Mouse (Mus musculus): ENCODE results near the gene Abcc2.

The Abcc2 gene

DNA sequence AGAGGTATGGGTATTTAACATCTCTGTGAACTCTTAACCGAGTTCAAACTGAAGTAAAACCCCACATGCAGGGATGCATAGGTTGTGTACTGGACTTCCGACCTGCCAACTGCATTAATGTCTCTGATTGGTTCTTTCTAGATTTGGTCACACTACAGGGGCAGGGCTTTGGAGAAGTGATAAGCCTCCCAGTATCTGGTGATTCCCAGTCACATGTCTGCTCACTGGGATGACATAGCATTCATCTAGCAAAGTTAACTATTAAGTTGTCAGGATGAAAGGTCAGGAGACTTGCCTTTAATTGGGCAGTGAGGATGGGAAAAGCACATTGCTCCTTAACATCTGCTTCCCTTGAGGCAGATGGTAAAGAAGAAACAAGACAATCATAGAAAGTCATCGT lies at the start of gene Abcc2:
Abcc2 (plus strand) TSS at position 213 of the 400 bp plus-strand sequence.
- no peak for DNase-seq (ENCODE audit: extremely low spot score, low read depth, low spot score)

DNA sequence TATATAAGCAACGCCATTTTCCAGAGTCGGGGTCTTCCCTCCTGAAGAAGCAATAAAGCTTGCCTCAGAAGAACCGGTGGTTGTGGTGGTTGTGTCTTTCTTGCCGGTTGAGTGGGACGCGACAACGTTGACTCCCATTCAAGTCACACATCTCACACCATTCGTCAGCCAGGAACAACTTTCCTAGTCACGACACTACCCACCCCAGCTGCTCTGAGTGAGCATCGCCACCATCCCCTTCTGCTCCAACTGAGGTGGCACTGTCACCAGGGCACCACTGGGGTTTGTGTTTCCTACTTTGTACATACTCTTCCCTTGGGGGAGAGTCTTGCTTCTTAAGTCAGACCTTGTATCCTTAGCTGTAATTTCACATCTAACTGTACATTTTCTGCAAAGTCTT lies 43.6 kb upstream of the Abcc2 start:
- no peak for DNase-seq (ENCODE audit: extremely low spot score, low read depth, low spot score)

DNA sequence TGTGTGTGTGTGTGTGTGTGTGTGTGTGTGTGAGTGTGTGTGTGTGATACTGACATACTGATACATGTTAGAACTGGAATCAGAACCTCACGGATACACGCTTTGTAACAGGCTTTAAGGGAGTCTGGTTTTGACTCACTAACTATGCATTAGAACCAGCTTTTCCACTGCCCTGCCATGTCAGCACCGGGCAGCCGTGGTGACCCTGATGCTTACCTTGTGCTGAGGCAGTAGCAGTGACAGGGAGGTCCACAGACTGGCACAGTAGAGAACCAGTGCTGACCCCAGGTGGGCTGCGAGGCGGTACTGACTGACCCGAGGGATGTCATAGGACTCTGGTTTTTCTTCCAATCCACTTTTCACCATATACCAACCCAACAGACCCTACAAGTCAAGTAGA lies 38.6 kb upstream of the Abcc2 start:
- no peak for DNase-seq (ENCODE audit: extremely low spot score, low read depth, low spot score)

DNA sequence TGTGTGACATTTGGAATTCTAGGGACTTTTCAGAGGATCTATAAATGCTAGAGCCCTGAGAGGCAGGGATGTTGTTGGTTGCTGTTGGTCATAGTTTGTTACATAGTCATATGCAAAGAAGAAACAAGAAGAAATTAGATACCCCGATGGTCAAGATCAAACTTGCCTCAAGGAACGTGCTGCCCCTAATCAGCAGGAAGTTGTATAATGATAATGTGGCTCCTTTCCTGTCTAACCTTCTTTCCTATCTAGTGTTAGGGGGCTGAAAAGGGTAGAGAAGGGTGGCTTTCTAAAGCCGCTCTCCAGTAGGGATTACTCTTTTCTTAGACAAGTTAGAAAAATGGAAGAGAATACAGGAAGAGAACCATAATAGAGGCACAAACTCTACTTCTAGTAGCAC lies 36.3 kb upstream of the Abcc2 start:
- DNase-seq (ENCODE audit: extremely low spot score, low read depth, low spot score) = no peak

DNA sequence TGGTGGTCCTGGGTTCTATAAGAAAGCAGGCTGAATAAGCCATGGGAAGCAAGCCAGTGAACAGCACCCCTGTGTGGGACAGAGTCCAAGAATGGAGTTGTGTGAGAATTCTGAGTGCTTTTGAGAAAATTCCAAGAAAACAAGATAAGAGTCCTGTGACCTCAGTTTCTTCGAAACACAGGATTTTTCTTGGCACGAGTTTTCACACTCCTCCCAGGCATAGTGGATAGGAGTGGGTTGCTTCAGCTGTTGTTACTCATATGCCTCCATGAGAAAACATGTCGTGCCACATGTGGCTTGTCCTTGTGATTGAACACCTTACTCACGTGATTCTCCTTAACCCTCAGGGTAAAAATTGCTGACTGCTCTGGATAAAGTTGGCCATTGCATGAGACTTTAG lies 34.1 kb upstream of the Abcc2 start:
- DNase-seq (ENCODE audit: extremely low spot score, low read depth, low spot score) = no peak

DNA sequence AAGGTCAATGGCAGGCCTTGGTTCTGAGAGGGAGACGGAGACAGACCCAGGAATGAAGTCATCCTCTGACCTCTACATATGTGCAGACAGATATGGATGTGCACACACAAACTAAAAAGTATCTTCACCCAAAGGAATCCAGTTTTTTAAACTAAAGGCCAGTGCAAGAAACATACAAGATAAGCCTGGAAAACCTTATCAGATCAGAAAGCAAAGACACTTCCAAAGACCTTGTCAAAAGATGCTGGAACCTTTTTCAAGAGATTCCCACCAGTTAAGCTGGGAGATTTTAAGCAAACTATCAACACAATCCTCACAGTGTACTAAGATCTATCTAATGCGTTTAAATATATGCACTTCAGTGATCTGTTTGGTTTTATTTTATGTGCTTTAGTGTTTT lies 32.0 kb upstream of the Abcc2 start:
- no peak for DNase-seq (ENCODE audit: extremely low spot score, low read depth, low spot score)

DNA sequence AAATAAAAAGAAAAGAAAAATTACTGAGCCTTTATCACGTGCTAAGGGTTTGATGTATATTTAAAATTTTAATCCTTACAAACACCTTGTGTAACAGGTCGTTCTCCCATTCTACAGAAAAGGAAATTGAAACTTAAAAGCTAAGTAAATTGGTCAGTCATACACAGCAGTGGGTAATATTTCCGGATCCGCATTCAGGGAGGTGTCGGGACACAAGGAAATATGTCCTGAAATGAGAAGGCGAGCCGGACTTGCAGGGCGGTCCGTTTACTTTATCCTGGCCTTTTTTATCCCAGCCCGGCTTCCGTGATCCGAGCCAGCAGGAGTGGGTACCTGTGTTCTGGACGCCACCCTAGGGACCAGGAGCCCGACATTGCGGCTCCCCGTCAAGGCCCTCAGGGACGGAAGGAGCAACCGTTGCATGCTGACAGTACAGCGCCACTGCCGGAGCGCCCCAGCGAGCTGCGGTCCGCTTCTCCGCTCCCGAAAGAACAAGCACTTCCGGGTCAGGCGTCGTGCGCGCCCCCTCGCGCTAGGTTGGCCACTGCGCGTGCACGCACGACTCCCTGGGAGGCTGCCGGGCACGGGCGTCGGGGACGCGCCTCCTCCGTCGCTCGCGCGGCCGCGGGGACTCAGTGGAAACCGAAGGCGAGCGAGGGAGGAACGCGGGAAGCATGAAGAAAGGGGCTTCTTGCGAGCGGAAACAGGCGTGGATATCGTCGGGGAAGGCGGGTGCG lies 29.3 kb upstream of the Abcc2 start, which contains the start of the genes Cutc and Cox15:
Cutc (plus strand) TSS at position 508 of the 737 bp plus-strand sequence.
Cox15 (minus strand) TSS at position 512 of the 737 bp plus-strand sequence.
- peak; percentile 87 for DNase-seq (ENCODE audit: extremely low spot score, low read depth, low spot score)

DNA sequence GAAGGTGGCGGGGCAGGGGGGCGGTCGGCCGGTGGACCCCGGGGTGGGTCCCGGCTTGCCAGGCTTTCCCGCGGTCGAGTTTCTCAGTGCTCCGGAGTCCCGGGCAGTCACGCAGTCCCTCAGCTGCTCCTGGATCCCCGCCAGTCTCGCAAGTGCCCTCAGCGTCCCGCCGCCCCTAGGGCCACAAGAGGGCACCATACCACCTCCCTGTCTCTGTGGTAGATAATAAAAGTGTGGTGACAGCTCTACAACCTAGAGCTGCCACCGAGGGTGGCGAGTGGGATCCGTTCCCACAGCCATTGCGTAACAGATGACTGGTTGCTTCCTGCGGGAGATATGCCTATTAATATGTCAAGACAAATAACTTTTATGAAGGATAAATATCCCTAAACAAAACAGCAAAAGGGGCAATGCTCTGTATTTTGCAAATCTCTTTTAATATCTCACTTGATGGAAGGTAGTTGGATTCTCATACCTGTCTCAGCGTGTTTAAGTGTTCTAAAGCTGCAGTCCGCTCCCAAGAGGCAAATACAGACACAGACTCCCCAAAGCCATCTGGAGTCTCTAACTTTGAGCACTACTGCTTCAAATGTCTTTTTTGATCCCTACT lies 28.7 kb upstream of the Abcc2 start:
- DNase-seq (ENCODE audit: extremely low spot score, low read depth, low spot score) = peak; percentile 41

DNA sequence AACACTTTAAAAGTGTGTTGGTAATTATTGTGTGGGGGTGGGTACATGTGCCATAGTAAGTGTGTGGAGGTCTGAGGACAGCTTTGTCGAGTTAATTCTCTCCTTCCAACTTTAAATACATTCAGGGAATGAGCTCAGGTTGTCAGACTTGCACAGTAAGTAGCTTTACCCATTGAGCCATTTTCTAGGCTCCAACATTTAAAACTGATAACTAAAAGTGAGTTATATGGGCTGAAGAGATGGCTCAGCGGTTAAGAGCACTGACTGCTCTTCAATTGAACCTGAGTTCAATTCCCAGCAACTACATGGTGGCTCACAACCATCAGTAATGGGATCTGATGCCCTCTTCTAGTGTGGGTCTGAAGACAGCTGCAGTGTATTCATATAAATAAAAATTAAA lies 27.8 kb upstream of the Abcc2 start:
- no peak for DNase-seq (ENCODE audit: extremely low spot score, low read depth, low spot score)

DNA sequence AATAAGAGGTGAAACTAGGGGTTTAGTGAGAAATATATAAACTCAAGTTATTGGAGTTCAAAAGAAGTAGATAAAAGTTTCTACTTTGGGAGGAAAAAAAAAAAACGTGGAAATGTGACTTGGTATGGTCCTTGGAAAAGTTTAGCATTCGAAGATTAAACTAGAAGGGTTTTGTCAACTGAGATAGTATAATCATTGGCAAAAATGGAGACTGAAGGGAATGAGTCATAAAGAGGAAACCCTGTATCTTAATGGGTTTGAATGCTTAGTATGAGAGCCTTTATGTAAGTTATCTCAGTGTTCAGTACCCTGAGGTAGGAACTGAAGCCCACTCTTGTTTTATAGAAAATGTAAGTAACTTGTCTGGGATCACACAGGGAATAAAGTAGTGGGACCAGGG lies 27.1 kb upstream of the Abcc2 start:
- no peak for DNase-seq (ENCODE audit: extremely low spot score, low read depth, low spot score)

DNA sequence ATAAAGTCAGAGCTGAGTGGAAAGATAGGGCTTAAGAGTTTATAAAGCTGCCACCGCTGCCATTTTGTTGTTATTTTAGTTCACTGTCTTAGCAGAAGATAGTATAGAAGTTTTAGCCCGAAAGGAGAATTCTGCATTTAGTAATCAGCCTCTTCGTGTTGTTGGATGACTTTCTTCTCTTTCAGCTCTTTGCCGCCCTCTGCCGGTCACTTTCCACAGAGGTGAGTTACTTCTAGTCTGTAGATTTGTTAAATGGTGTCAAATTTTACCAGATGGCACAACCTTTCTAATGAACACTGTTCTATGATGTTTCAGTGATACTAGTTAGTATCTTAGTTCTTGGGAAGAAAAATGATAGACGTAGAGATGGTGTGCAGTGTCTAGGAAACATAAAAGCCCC lies 21.5 kb upstream of the Abcc2 start:
- DNase-seq (ENCODE audit: extremely low spot score, low read depth, low spot score) = peak; percentile 47

DNA sequence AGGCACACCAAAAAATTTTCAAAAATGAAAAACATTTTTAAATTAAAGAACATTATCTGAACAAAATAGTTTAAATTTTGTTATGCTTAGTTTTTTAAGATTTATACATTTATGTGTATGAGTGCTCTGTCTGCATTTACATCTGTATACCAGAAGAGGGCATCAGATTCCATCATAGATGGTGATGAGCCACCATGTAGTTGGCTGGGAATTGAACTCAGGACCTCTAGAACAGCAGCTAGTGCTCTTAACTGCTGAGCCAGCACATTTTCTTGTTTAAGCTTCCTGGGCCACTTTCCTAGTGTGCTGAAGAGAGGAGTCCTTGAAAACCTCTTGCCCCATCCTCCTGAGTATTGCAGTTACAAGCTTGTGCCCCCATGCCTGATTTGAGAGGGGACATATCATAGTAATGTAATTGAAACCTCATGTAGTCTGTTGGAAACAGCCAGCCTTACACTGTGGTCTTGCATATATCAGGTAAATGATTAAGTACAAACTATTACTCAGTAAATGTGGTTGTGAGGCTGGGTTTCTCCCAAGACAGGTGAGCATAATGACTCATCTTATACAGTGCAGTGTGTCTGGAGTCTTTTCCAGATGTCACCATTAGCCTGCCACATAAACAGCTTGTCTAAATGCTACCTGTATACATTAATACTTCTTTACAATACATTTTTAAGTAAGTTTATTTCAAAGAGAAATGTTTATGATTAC lies 20.3 kb upstream of the Abcc2 start:
- DNase-seq (ENCODE audit: extremely low spot score, low read depth, low spot score) = no peak

DNA sequence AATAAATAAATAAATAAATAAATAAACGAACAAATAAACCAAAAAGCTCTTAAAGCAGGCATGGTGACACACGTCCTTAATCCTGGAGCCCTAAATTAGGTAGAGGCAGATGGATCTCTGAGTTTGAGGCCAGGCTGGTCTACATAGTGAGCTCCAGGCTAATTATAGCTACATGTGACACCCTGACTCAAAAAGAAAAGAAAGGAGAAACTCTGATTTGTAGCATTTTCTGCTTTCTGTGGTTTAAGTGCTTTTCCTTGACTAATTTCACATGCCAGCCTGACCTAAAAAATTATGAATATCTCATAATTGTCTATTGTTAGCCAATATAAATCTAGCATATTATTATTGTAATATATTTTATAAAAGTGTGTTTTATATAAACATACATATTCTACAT lies 19.6 kb upstream of the Abcc2 start:
- DNase-seq (ENCODE audit: extremely low spot score, low read depth, low spot score) = no peak

DNA sequence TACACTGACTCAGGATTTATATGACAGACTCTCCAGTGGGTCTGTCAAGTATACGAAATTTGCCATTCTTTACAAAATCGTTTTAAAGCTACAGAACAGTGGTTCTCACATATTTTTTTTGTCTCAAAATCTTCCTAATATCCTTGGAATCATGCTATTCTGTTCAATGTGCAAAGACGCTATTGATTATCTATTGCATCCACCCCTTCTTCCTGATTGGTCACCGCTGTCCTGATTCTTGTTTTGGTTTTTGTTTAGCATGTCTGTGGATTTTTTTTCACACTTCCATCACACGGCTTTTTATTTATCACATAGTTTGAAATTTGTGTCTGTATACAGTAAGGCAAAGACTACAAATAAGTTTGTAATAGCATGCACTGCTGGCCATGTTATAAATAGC lies 15.5 kb upstream of the Abcc2 start:
- no peak for DNase-seq (ENCODE audit: extremely low spot score, low read depth, low spot score)

DNA sequence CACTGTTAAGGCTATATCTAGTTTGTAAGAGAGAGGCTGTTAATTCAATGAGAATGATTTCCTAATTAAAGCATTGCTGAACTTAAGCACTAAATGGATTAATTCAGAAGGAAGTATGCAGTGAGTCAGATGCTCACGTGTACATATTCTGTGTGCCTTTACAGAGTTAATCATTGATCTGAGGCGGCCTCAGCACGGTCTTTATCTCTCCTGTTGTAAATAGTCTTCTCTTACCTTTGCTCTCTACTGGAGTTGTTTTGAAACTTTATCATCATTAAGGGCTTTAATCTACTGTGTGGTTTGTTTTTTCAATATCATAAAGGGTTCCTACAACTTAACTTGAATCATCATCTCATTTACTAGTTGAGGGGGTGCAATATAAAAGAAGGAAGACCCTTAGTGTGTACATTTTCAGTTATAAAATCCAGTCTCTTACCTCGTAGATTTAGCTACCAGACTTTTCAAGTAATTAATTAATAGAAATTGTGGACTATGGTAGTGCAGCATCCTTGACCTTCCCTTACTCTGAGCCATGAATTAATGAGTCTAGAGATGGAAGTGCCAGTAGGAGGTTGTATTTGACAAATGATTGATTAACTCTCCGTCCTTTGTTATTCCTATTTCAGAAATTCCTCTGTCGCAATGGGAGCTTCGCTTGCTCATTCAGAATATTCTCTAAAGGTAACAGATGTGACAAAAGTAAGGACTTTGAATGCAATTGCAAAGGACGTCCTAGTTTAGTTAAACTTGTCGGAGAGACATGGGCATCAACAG lies 14.3 kb upstream of the Abcc2 start:
- DNase-seq (ENCODE audit: extremely low spot score, low read depth, low spot score) = no peak

DNA sequence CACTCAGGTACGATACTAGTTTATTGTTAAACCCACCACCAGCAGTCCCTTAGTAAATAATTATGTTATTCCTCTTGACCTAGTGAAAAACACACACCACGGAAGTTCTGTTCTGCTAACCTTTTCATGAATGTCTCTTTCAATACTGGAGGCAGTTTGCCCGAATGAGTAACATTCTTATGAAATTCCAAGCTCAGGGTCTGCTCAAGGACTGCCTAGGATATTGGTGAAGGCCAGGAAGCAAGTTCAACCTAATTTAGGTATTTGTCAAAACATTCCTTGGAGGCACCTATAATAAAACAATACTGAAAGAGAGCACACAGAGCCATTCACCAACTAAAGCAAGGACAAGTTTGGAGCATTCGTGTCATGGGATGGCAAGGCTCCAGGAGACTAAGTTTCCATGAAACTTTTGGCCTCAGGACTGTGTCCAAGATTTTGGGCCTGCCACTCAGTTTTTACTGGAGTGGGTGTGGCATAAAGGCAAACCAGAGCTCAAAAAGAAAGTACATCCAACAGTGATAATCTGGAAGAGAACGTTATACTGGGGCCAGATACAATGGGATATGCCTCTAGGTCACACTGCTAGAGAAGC lies 12.5 kb upstream of the Abcc2 start:
- no peak for DNase-seq (ENCODE audit: extremely low spot score, low read depth, low spot score)

DNA sequence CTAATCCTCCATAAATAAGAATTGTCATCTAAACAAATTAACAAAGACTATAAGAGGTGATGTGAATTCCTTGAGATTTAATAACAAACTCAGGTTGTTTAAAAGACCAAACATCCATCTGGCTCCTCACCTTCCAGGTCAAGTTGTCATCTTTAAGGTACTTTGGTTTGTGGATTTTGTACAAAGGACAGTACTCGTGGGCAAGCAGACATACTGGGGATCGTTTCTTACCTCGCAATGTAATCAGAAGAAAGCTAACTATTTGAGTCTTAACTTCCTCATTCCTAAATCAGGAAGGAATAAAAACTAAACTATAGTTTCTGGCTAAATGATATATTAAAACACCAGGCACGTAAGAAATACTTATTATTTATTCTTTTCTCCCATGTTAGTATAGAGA lies 11.4 kb upstream of the Abcc2 start:
- DNase-seq (ENCODE audit: extremely low spot score, low read depth, low spot score) = no peak

DNA sequence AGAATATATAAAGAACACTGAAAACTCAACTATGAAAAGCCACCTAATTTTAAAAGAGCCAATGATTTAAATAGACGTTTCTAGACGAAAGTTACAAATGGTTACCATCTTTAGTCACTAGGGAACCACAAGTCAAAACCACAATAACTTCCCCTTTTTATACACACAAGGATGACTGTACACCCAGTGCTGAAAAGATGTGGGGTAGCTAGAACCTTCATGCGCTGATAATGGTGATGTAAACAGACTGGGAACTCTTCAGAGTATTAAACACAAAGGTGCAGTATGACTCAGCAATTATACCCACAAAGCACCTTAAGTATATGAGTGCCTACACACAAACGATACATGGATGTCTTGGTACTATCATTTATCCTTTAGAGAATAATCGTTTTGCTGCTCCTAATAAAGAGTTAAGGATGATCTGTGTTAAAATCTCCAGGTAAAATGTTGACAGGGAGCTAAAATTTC lies 10.5 kb upstream of the Abcc2 start:
- no peak for DNase-seq (ENCODE audit: extremely low spot score, low read depth, low spot score)

DNA sequence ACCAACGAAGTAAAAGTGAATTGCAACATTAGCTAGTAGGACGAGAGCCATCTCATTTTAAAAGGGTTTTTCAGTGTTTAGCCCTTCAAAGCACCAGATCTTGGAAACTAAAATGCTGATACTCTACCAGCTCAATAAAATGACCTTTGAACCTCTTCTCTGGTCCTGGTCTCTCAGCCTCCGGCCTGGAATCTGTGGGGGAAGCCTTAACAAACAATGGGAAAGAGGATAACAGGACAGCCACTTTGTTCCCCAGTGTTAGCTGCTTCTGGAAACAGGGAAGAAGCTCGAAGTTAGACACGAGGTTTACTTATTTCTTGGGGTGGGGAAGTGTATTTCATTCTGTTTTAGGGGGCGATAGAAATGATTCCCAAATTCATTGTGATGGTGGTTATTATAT lies 9.7 kb upstream of the Abcc2 start:
- no peak for DNase-seq (ENCODE audit: extremely low spot score, low read depth, low spot score)

DNA sequence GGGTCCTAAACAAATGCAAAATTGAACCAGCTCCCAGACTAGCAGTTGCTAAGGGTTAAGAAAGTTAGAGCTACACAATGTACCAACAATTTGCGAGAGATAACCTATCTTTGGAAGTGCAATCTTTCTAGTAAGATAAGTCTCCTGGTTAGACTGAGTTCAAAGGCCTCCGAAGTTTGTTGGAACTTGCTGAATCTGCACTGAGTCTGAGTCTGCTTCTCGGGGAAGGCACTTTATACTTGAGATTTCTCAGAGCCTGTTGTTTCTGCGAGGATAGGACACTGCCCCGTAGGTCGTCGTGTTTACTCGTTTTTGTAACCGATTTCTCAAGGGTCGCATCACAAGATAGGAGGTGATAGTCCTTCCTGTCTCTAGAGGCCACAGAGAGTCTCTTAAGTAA lies 6.6 kb upstream of the Abcc2 start:
- no peak for DNase-seq (ENCODE audit: extremely low spot score, low read depth, low spot score)

DNA sequence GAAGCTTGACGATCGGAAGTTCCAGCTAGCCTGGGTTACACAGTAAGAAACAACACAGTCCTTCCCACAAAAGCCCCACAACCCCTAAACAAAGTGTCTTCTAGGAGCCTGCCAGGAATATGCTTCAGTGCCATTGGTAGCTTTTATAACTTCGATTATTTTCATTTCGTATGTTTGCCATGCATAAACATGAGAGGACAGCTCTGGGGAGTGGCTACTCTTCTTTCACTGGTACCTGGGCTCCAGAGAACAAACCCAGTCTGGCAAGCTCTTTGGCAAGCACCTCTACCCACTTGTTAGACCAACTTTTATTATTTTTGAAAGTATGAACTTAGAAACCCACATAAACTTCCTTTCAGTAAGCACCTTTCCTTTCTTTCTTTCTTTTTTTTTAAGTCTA lies 5.4 kb upstream of the Abcc2 start:
- no peak for DNase-seq (ENCODE audit: extremely low spot score, low read depth, low spot score)
